In the genomic region with DNA sequence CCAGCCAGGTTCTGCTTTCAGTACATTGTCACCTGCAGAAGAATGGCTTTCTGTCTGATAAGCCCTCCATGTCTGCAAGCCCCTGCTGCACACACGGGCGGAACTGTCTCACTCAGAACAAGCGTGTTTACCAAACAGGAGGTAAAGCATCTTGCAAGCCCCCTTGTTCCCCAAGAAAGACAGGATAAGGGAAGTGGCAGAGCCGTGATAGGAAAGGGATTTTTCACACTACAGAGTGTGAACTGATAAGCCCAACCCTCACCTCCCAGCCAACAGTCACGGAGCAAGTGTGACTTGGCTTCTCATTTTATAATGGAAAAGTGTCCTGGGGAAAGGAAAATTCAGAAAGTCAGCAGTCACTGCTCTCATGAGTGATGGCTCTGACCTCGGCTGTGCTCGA, we compare ENCODE assay signal across 18 mouse cellular contexts.
"Had no signal": no experiment of that assay in that cellular context is flagged by ENCODE, and none has a peak within 500 bp of the region (broad histone marks: within the 10 kb centered on the region; RNA-seq: fewer than 3 reads in every experiment).

No protein-coding gene starts in this region.

- H3K27ac ChIP-seq: kidney, embryonic 15.5 days; left cerebral cortex, adult 2 months; liver, embryonic 13.5 days; neural tube, embryonic 12.5 days; neural tube, embryonic 15.5 days had no signal

- H3K9ac ChIP-seq: kidney, embryonic 15.5 days; liver, embryonic 13.5 days; neural tube, embryonic 12.5 days; neural tube, embryonic 15.5 days had no signal

- H3K4me3 ChIP-seq: kidney, embryonic 15.5 days; left cerebral cortex, adult 2 months; liver, embryonic 13.5 days; neural tube, embryonic 12.5 days; neural tube, embryonic 15.5 days had no signal

- DNase-seq: kidney, postnatal 10 days; kidney, postnatal 36 days; layer of hippocampus, postnatal 36 days; liver, embryonic 13.5 days; lung, adult 2 months; lung, postnatal 14 days; lung, postnatal 4 days; midbrain, embryonic 14.5 days; right cerebral cortex, adult 18-20 months; right cerebral cortex, postnatal 14 days; right cerebral cortex, postnatal 4 days; thymus, adult 18-20 months; thymus, postnatal 36 days had no signal

- H3K27me3 ChIP-seq: kidney, embryonic 15.5 days; liver, embryonic 13.5 days; neural tube, embryonic 12.5 days had no signal

- H3K4me1 ChIP-seq: neural tube, embryonic 12.5 days; neural tube, embryonic 15.5 days had no signal

- H3K4me2 ChIP-seq: kidney, embryonic 15.5 days; liver, embryonic 13.5 days; midbrain, embryonic 11.5 days; neural tube, embryonic 12.5 days; neural tube, embryonic 15.5 days had no signal

- H3K36me3 ChIP-seq: kidney, embryonic 15.5 days; liver, embryonic 13.5 days; neural tube, embryonic 12.5 days; neural tube, embryonic 15.5 days had no signal

- H3K9me3 ChIP-seq: kidney, embryonic 15.5 days; liver, embryonic 13.5 days; neural tube, embryonic 12.5 days; neural tube, embryonic 15.5 days had no signal
